Mouse (Mus musculus) ES-E14 (cell line): ENCODE data around the gene Tmem268. TPM values are rescaled to one million over a fixed set of nuclear protein-coding genes. Genes with fewer than 3 reads are reported as not detected.

ENCODE experiments used
- DNase-seq: peaks from one replicate; pipeline ENCODE4 v3.0.0-alpha.2; 2013; ENCODE audit warnings: low read depth, low spot score
- H3K27ac ChIP-seq: 2 replicates; pipeline ENCODE4 v1.5.1; 2012; ENCODE audit warnings: low read depth, mild to moderate bottlenecking, low read length, moderate library complexity, mixed read lengths; ENCODE audit not compliant: poor library complexity, insufficient read depth, severe bottlenecking
- H3K36me3 ChIP-seq: 2 replicates; pipeline ENCODE4 v1.6.1; 2012; ENCODE audit warnings: mild to moderate bottlenecking, low read length, moderate library complexity, mixed read lengths; ENCODE audit not compliant: control insufficient read depth, poor library complexity, insufficient read depth, severe bottlenecking
- H3K4me1 ChIP-seq, 2 experiments: fragments of 150-350 bp in 1 of 2; sonication (generic) in 1 of 2; 2 replicates each; pipeline ENCODE4 v1.6.1; 2012; ENCODE audit warnings: low read length in 2 of 2, mild to moderate bottlenecking in 1 of 2, mixed read lengths in 1 of 2; ENCODE audit not compliant: control insufficient read depth in 2 of 2, insufficient read depth in 2 of 2, poor library complexity in 1 of 2
- H3K4me3 ChIP-seq, 2 experiments: fragments of 150-350 bp in 1 of 2; sonication (generic) in 1 of 2; 2 replicates each; pipeline ENCODE4 v1.5.1; 2012; ENCODE audit warnings: low read length in 2 of 2, low read depth in 1 of 2, mild to moderate bottlenecking in 1 of 2, mixed read lengths in 1 of 2; ENCODE audit not compliant: insufficient read depth in 1 of 2, poor library complexity in 1 of 2, severe bottlenecking in 1 of 2
- H3K9ac ChIP-seq: 2 replicates; pipeline ENCODE4 v1.6.1; 2012; ENCODE audit warnings: low read depth, mild to moderate bottlenecking, low read length, mixed read lengths; ENCODE audit not compliant: poor library complexity, insufficient read depth, severe bottlenecking
- H3K9me3 ChIP-seq: fragments of 150-350 bp; sonication (generic); 2 replicates; pipeline ENCODE4 v1.6.1; 2012; ENCODE audit warnings: low read depth, mild to moderate bottlenecking, low read length; ENCODE audit not compliant: control insufficient read depth, insufficient read depth
- CHD2 ChIP-seq: IDR thresholded peaks from 2 replicates; pipeline ENCODE4 v1.6.1; 2014; ENCODE audit warnings: mild to moderate bottlenecking, low read depth, low read length, inconsistent platforms
- HCFC1 ChIP-seq: IDR thresholded peaks from 2 replicates; pipeline ENCODE4 v1.6.1; 2012; ENCODE audit warnings: low read length, inconsistent platforms, borderline replicate concordance; ENCODE audit not compliant: insufficient read depth
- MAFK ChIP-seq: IDR thresholded peaks from 2 replicates; pipeline ENCODE4 v1.6.1; 2014; ENCODE audit warnings: mild to moderate bottlenecking, low read depth, low read length, inconsistent platforms; ENCODE audit not compliant: insufficient read depth
- ZC3H11A ChIP-seq: IDR thresholded peaks from 2 replicates; pipeline ENCODE4 v1.6.1; 2012; ENCODE audit warnings: low read depth, mild to moderate bottlenecking, inconsistent platforms, low read length, borderline replicate concordance
- ZNF384 ChIP-seq: IDR thresholded peaks from 2 replicates; pipeline ENCODE4 v1.6.1; 2012; ENCODE audit warnings: low read depth, low read length, inconsistent platforms
- in situ Hi-C, 2 experiments: fragments of 600-800 bp; cut with MboI; formaldehyde crosslinking; loops; one replicate each; pipeline ENCODE4 v1.15.1; 2025; ENCODE audit warnings: low sequenced_read_pairs in 2 of 2, inconsistent platforms in 1 of 2; ENCODE audit not compliant: unreplicated experiment in 2 of 2
- total RNA-seq: library from RNA; depleted of rRNA; stranded (reverse); fragments of 300-350 nt; gene quantifications from 2 replicates; pipeline ENCODE4 v1.2.3, GENCODE M21; 2012

Gene Tmem268
- total RNA-seq, 1 experiment, result 4.1 TPM

DNA sequence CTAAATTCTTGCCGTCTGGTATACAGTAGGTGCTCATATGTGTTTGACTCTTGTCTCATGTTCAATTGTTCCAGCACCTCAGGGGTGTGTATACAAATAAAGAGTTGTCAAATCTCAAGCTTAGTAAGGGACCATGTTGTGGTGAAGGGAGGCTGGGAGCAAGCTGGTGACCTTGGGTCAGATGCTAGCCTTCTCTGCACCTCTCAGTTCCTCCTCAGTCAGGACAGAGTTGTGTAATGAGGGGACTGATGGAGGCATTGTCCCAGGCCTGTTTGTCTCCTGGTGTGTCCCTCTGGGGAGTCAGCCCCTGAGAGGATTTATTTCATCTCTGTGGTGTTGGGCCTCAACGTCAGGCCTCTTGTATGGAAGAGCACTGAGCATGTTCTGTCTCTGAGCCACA, 27.7 kb downstream of the Tmem268 start:
- no peaks in the 10 kb centered on the region for H3K9me3 ChIP-seq

GRCm38 (mm10) chr4:63589987-63590386, 31.4 kb downstream of the Tmem268 start:
- DNase-seq, result no peak

More for the DNA sequence above, 27.7 kb downstream of the Tmem268 start:
- in situ Hi-C loops, result no loop called here
- no peak for TF ChIP-seq HCFC1
- TF ChIP-seq ZNF384, result no peak
- no peak for TF ChIP-seq ZC3H11A
- TF ChIP-seq MAFK, result no peak
- TF ChIP-seq CHD2, result no peak
- H3K4me1 ChIP-seq, result no peaks in the 10 kb centered on the region
- peaks cover 5% of the 10 kb centered on the region; the same call in 1 of the 2 replicates for H3K36me3 ChIP-seq
- H3K4me3 ChIP-seq, result no peak overlapping the region
- DNase-seq, result no peak
- no peak overlapping the region for H3K9ac ChIP-seq
- no peak overlapping the region for H3K27ac ChIP-seq

DNA sequence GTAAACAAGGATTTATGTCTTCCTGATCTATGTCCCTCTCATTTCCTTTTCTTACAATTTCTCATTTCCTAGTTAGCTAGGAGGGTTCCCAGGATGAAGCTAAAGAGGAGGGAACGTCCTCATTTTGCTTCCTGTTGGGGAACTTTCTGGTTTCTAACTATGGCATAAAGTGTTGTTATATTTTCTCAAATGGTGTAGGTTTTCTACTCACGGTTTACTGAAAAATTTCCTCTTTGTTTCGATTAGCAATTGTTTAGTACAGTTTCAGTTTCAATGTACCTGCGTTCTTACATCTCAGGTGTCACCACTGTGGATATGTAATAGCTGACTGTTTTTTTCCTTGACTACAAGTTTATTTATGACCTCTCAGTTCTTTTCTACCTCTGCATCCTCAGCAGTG, 32.0 kb downstream of the Tmem268 start:
- no peaks in the 10 kb centered on the region for H3K36me3 ChIP-seq
- no peak overlapping the region for H3K4me3 ChIP-seq
- in situ Hi-C loops, result no loop called here
- DNase-seq, result no peak
- TF ChIP-seq HCFC1 (no peak), ZNF384 (no peak), MAFK (no peak), CHD2 (no peak), ZC3H11A (no peak)
- no peaks in the 10 kb centered on the region for H3K9me3 ChIP-seq
- no peaks in the 10 kb centered on the region for H3K4me1 ChIP-seq
- no peak overlapping the region for H3K9ac ChIP-seq
- no peak overlapping the region for H3K27ac ChIP-seq

More at GRCm38 (mm10) chr4:63589987-63590386, 31.4 kb downstream of the Tmem268 start:
- Histone ChIP-seq H3K4me3 (no peak overlapping the region), H3K9ac (no peak overlapping the region), H3K4me1 (no peaks in the 10 kb centered on the region), H3K36me3 (no peaks in the 10 kb centered on the region), H3K27ac (no peak overlapping the region), H3K9me3 (no peaks in the 10 kb centered on the region)
- in situ Hi-C loops, result no loop called here
- TF ChIP-seq ZNF384, result no peak

DNA sequence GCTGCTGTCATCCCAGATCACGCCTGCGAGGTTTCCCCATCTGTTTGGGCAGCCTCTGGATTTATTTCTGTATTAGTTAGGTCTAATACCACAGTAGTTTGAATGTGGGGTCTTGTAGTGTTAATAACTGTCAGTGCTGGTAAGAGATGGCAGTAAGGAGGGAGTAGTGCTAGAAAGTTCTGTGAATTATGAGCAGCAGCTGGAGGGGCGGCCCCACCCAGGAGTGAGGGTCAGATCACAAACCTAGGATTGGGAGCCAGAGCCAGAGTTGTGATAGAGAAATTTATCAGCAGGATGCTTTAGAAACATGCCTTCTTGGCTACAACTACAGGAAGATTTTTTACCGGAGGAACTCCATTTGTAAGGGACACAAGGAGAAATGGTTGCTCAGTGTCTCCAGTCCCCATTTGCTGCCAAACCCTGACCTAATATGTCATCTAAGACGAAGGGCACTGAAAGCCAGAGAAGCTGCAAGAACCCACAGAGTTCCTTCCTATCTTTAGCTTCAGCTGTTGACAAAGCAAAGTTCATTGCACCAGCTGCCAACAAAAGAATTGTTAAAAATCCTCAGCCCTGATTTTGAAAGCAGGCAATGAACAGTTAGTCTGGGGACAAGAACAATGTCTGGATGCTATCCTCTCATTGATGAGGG, 36.0 kb downstream of the Tmem268 start:
- Histone ChIP-seq H3K9ac (no peak overlapping the region), H3K4me1 (no peaks in the 10 kb centered on the region), H3K4me3 (no peak overlapping the region), H3K36me3 (no peaks in the 10 kb centered on the region), H3K9me3 (no peaks in the 10 kb centered on the region), H3K27ac (no peak overlapping the region)
- in situ Hi-C loops, result no loop called here
- TF ChIP-seq ZC3H11A, result no peak
- TF ChIP-seq CHD2, result no peak
- TF ChIP-seq MAFK, result no peak
- no peak for TF ChIP-seq HCFC1
- no peak for TF ChIP-seq ZNF384
- DNase-seq, result no peak

- no peak overlapping the region for H3K9ac ChIP-seq
- H3K27ac ChIP-seq, result no peak overlapping the region
- TF ChIP-seq CHD2 (no peak), MAFK (no peak), HCFC1 (no peak), ZC3H11A (no peak), ZNF384 (no peak)
- no peak for DNase-seq
- no peaks in the 10 kb centered on the region for H3K4me1 ChIP-seq
- H3K36me3 ChIP-seq, result no peaks in the 10 kb centered on the region
- H3K4me3 ChIP-seq, result no peak overlapping the region
- in situ Hi-C loops, result no loop called here
- no peaks in the 10 kb centered on the region for H3K9me3 ChIP-seq
These were observed 36.7 kb downstream of the Tmem268 start for GRCm38 (mm10) chr4:63595259-63595658.
